Mouse (Mus musculus): Measurements from ENCODE around the gene Smco3. TPM values are rescaled to one million over a fixed set of nuclear protein-coding genes. Genes with fewer than 3 reads are reported as not detected.

Gene Smco3
- polyA plus RNA-seq, 1 experiment from 2014 or later: not detected

- 77% methylated on average over 3 of the region's 3 CpGs for WGBS
Measured at GRCm38 (mm10) chr6:136837323-136837722, 2.1 kb upstream of the Smco3 start.

GRCm38 (mm10) chr6:136831712-136832111 is 3.5 kb downstream of the Smco3 start:
- Histone ChIP-seq H3K27me3 (replicated peaks; ENCODE audit: control insufficient read depth, insufficient read depth, low read length) (no peaks in the 10 kb centered on the region; the same call in 1 of the 2 replicates), H3K27ac (ENCODE audit: low read depth, low read length) (no peak overlapping the region), H3K4me2 (no peak overlapping the region), H3K9me3 (ENCODE audit: control insufficient read depth, low read length) (no peaks in the 10 kb centered on the region), H3K4me3 (ENCODE audit: low read depth, low read length) (no peak overlapping the region), H3K36me3 (ENCODE audit: control insufficient read depth, insufficient read depth, low read length) (no peaks in the 10 kb centered on the region), H3K4me1 (replicated peaks; ENCODE audit: control insufficient read depth, insufficient read depth, low read length) (no peaks in the 10 kb centered on the region), H3K9ac (ENCODE audit: low read depth, low read length) (no peak overlapping the region)
- DNase-seq (ENCODE audit: low spot score): no peak
- WGBS: 49% methylated on average over 5 of the region's 5 CpGs
- no peak for ATAC-seq (replicated peaks; ENCODE audit: low FRiP score)

More at GRCm38 (mm10) chr6:136837323-136837722, 2.1 kb upstream of the Smco3 start:
- Histone ChIP-seq H3K4me3 (ENCODE audit: low read depth, low read length) (no peak overlapping the region), H3K36me3 (ENCODE audit: control insufficient read depth, insufficient read depth, low read length) (no peaks in the 10 kb centered on the region), H3K4me1 (replicated peaks; ENCODE audit: control insufficient read depth, insufficient read depth, low read length) (no peaks in the 10 kb centered on the region), H3K27ac (ENCODE audit: low read depth, low read length) (no peak overlapping the region), H3K4me2 (no peak overlapping the region), H3K9ac (ENCODE audit: low read depth, low read length) (no peak overlapping the region), H3K9me3 (ENCODE audit: control insufficient read depth, low read length) (no peaks in the 10 kb centered on the region), H3K27me3 (replicated peaks; ENCODE audit: control insufficient read depth, insufficient read depth, low read length) (no peaks in the 10 kb centered on the region; the same call in 1 of the 2 replicates)
- DNase-seq (ENCODE audit: low spot score): no peak
- ATAC-seq (replicated peaks; ENCODE audit: low FRiP score): no peak

GRCm38 (mm10) chr6:136828681-136829080 is 6.6 kb downstream of the Smco3 start:
- no peak for DNase-seq (ENCODE audit: low spot score)
- ATAC-seq (replicated peaks; ENCODE audit: low FRiP score): no peak
- Histone ChIP-seq H3K4me1 (replicated peaks; ENCODE audit: control insufficient read depth, insufficient read depth, low read length) (0 out of 2 replicates have a peak, but pooled peaks cover 5% of the 10 kb centered on the region), H3K4me3 (ENCODE audit: low read depth, low read length) (peak overlapping the region; percentile 100), H3K36me3 (ENCODE audit: control insufficient read depth, insufficient read depth, low read length) (peaks cover 14% of the 10 kb centered on the region), H3K4me2 (peak overlapping the region; percentile 64), H3K27ac (ENCODE audit: low read depth, low read length) (peak overlapping the region; percentile 51; the same call in 1 of the 2 replicates), H3K27me3 (replicated peaks; ENCODE audit: control insufficient read depth, insufficient read depth, low read length) (no peaks in the 10 kb centered on the region), H3K9ac (ENCODE audit: low read depth, low read length) (peak overlapping the region; percentile 70), H3K9me3 (ENCODE audit: control insufficient read depth, low read length) (no peaks in the 10 kb centered on the region)
- WGBS: 29% methylated on average over 4 of the region's 4 CpGs

- H3K4me2 ChIP-seq: peak within 1 kb of the TSS; percentile 96
- H3K9ac ChIP-seq (ENCODE audit: low read depth, low read length): peak within 1 kb of the TSS; percentile 99
- 0 out of 2 replicates have a peak, but pooled peaks cover 5% of the 10 kb centered on the region for H3K4me1 ChIP-seq (replicated peaks; ENCODE audit: control insufficient read depth, insufficient read depth, low read length)
- peak within 1 kb of the TSS; percentile 100 for H3K4me3 ChIP-seq (ENCODE audit: low read depth, low read length)
- WGBS: 0% methylated on average over 45 of the region's 45 CpGs
- DNase-seq (ENCODE audit: low spot score) (peak; percentile 95), ATAC-seq (replicated peaks; ENCODE audit: low FRiP score) (peak; percentile 100)
- peak within 1 kb of the TSS; percentile 85 for H3K27ac ChIP-seq (ENCODE audit: low read depth, low read length)
- H3K9me3 ChIP-seq (ENCODE audit: control insufficient read depth, low read length): no peaks in the 10 kb centered on the region
- H3K27me3 ChIP-seq (replicated peaks; ENCODE audit: control insufficient read depth, insufficient read depth, low read length): no peaks in the 10 kb centered on the region
- peaks cover 16% of the 10 kb centered on the region for H3K36me3 ChIP-seq (ENCODE audit: control insufficient read depth, insufficient read depth, low read length)
Measured at GRCm38 (mm10) chr6:136827881-136828561, 7.2 kb downstream of the Smco3 start, which contains the start of gene Wbp11. TSS of gene Wbp11 (minus strand) at chr6:136828233.

GRCm38 (mm10) chr6:136827516-136827880 is 7.8 kb downstream of the Smco3 start, which contains the start of gene BC049715:
TSS of gene BC049715 (plus strand) at chr6:136827626.
- H3K27me3 ChIP-seq (replicated peaks; ENCODE audit: control insufficient read depth, insufficient read depth, low read length): no peaks in the 10 kb centered on the region
- no peak for DNase-seq (ENCODE audit: low spot score)
- 0 out of 2 replicates have a peak, but pooled peaks cover 5% of the 10 kb centered on the region for H3K4me1 ChIP-seq (replicated peaks; ENCODE audit: control insufficient read depth, insufficient read depth, low read length)
- no peaks in the 10 kb centered on the region for H3K9me3 ChIP-seq (ENCODE audit: control insufficient read depth, low read length)
- H3K4me2 ChIP-seq: peak within 1 kb of the TSS; percentile 96
- H3K9ac ChIP-seq (ENCODE audit: low read depth, low read length): peak within 1 kb of the TSS; percentile 99
- peak within 1 kb of the TSS; percentile 85 for H3K27ac ChIP-seq (ENCODE audit: low read depth, low read length)
- ATAC-seq (replicated peaks; ENCODE audit: low FRiP score): no peak; the same call in 1 of the 2 replicates
- peaks cover 21% of the 10 kb centered on the region for H3K36me3 ChIP-seq (ENCODE audit: control insufficient read depth, insufficient read depth, low read length)
- WGBS: 0% methylated on average over 34 of the region's 34 CpGs
- peak within 1 kb of the TSS; percentile 100 for H3K4me3 ChIP-seq (ENCODE audit: low read depth, low read length)

DNA sequence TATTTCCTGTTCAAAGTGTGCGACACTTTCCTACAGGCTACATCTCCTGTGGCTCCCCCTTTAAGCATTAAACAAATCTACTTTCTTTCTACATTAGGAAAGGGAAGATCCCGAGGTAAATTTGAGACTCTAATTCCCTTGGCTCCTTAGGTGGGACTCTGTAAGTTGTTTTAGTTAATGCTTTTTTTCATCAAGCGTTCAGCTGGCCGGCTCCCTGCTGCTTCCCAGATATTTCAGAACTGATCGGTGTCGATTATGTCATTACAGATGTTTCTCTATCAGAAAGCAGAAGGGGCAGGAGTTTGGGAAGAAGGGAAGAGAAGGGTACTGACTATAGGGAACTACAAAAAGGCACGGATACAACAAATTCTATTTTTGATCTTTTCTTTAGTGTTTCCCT is 8.1 kb downstream of the Smco3 start:
- Histone ChIP-seq H3K36me3 (ENCODE audit: control insufficient read depth, insufficient read depth, low read length) (peaks cover 25% of the 10 kb centered on the region), H3K4me3 (ENCODE audit: low read depth, low read length) (peak overlapping the region; percentile 100), H3K4me2 (peak overlapping the region; percentile 96), H3K9ac (ENCODE audit: low read depth, low read length) (peak overlapping the region; percentile 99), H3K27me3 (replicated peaks; ENCODE audit: control insufficient read depth, insufficient read depth, low read length) (no peaks in the 10 kb centered on the region), H3K9me3 (ENCODE audit: control insufficient read depth, low read length) (no peaks in the 10 kb centered on the region), H3K27ac (ENCODE audit: low read depth, low read length) (peak overlapping the region; percentile 85; the same call in 1 of the 2 replicates), H3K4me1 (replicated peaks; ENCODE audit: control insufficient read depth, insufficient read depth, low read length) (0 out of 2 replicates have a peak, but pooled peaks cover 5% of the 10 kb centered on the region)
- WGBS: 12% methylated on average over 7 of the region's 7 CpGs
- no peak for DNase-seq (ENCODE audit: low spot score)
- no peak for ATAC-seq (replicated peaks; ENCODE audit: low FRiP score)

DNA sequence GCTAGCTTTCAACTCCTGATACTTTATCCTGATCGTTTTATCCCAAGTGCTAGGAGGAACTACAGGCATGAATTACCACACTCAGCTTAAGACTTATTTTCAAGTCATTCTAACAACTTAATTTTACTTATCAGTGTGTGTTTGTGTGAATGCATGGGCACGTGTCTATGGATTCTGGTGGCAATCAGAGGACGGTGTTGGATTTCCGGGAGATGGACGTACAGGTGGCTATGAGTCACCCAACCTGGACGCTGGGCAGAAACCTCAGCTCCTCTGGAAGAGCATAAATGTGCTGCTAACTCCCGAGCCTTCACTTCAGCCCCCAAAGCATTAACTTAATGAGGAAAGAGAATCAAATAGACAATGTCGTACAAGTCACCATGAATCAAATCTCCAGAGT is 10.3 kb downstream of the Smco3 start:
- WGBS: 93% methylated on average over 8 of the region's 8 CpGs
- H3K27me3 ChIP-seq (replicated peaks; ENCODE audit: control insufficient read depth, insufficient read depth, low read length): no peaks in the 10 kb centered on the region
- no peak overlapping the region for H3K4me2 ChIP-seq
- no peak for DNase-seq (ENCODE audit: low spot score)
- ATAC-seq (replicated peaks; ENCODE audit: low FRiP score): no peak
- no peak overlapping the region for H3K9ac ChIP-seq (ENCODE audit: low read depth, low read length)
- no peak overlapping the region for H3K27ac ChIP-seq (ENCODE audit: low read depth, low read length)
- no peak overlapping the region for H3K4me3 ChIP-seq (ENCODE audit: low read depth, low read length)
- 0 out of 2 replicates have a peak, but pooled peaks cover 5% of the 10 kb centered on the region for H3K4me1 ChIP-seq (replicated peaks; ENCODE audit: control insufficient read depth, insufficient read depth, low read length)
- no peaks in the 10 kb centered on the region for H3K9me3 ChIP-seq (ENCODE audit: control insufficient read depth, low read length)
- H3K36me3 ChIP-seq (ENCODE audit: control insufficient read depth, insufficient read depth, low read length): peaks cover 45% of the 10 kb centered on the region

GRCm38 (mm10) chr6:136821086-136821485 is 14.2 kb downstream of the Smco3 start:
- Histone ChIP-seq H3K27ac (ENCODE audit: low read depth, low read length) (no peak overlapping the region), H3K36me3 (ENCODE audit: control insufficient read depth, insufficient read depth, low read length) (peaks cover 72% of the 10 kb centered on the region), H3K9ac (ENCODE audit: low read depth, low read length) (no peak overlapping the region), H3K9me3 (ENCODE audit: control insufficient read depth, low read length) (no peaks in the 10 kb centered on the region), H3K4me1 (replicated peaks; ENCODE audit: control insufficient read depth, insufficient read depth, low read length) (no peaks in the 10 kb centered on the region), H3K27me3 (replicated peaks; ENCODE audit: control insufficient read depth, insufficient read depth, low read length) (no peaks in the 10 kb centered on the region), H3K4me3 (ENCODE audit: low read depth, low read length) (no peak overlapping the region), H3K4me2 (no peak overlapping the region)
- DNase-seq (ENCODE audit: low spot score) (no peak), ATAC-seq (replicated peaks; ENCODE audit: low FRiP score) (no peak)
- WGBS: 89% methylated on average over 18 of the region's 18 CpGs

DNA sequence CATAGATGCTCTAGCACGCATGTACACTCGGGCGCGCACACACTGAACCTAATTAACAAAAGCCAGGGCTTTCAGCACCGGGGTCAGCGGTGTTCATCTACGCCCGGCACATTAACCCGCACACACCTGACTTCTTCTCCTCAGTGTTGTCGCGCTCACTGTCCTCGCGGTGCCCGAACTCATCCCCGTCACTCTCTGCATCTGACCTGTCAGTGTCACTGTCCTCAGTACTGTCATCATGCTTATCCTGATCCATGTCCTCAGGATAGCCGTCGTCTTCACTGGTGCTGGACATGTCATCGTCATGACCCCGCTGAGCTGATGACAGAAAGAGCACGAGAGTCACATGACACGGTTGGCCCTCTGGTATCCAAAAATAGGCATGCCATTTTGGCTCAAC is 14.9 kb downstream of the Smco3 start:
- 95% methylated on average over 21 of the region's 21 CpGs for WGBS
- Histone ChIP-seq H3K9me3 (ENCODE audit: control insufficient read depth, low read length) (no peaks in the 10 kb centered on the region), H3K36me3 (ENCODE audit: control insufficient read depth, insufficient read depth, low read length) (peaks cover 74% of the 10 kb centered on the region), H3K27me3 (replicated peaks; ENCODE audit: control insufficient read depth, insufficient read depth, low read length) (no peaks in the 10 kb centered on the region), H3K9ac (ENCODE audit: low read depth, low read length) (no peak overlapping the region), H3K27ac (ENCODE audit: low read depth, low read length) (no peak overlapping the region), H3K4me2 (no peak overlapping the region), H3K4me1 (replicated peaks; ENCODE audit: control insufficient read depth, insufficient read depth, low read length) (no peaks in the 10 kb centered on the region), H3K4me3 (ENCODE audit: low read depth, low read length) (no peak overlapping the region)
- DNase-seq (ENCODE audit: low spot score) (no peak), ATAC-seq (replicated peaks; ENCODE audit: low FRiP score) (no peak)

Measured in liver, embryonic 11.5 days (tissue).